Mouse (Mus musculus) embryonic fibroblast, embryonic 13.5 days (primary cell): ENCODE data around the gene Npas3.

ENCODE experiments used
- CTCF ChIP-seq: IDR thresholded peaks from 2 replicates; pipeline ENCODE4 v1.5.1; 2011; ENCODE audit warnings: mild to moderate bottlenecking, control low read depth, low read length, moderate library complexity, borderline replicate concordance; ENCODE audit not compliant: insufficient read depth
- POLR2A ChIP-seq: IDR thresholded peaks from 2 replicates; pipeline ENCODE4 v1.6.1; 2011; ENCODE audit warnings: low read depth, mild to moderate bottlenecking, control low read depth, low read length, moderate library complexity

DNA sequence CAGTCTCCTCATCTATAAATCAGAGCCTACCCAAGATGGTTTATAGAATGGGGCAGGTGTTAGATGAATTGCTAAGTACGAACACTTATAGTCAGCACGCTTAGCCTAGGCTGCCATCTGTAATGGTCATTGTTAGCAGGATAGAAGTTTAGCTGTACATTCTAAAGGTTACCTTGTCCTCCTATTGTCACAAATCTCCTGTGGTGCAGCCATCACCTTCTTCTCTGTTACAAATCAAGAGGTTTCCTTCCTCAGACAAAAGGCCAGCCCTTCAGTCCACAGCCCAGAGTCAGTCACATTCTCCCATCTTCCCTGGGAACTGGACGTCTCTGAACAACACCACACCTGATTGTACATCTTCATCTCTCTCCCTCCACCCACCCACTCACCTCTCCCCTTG lies 851.0 kb downstream of the Npas3 start:
- TF ChIP-seq CTCF (no peak), POLR2A (no peak)
